Mouse (Mus musculus) cerebellum, adult 11-12 months (tissue): Measurements from ENCODE around the gene Kcnh5.

Source experiments
- DNase-seq: peaks from one replicate; pipeline ENCODE4 v3.0.0; 2022

Kcnh5 gene

GRCm38 (mm10) chr12:74951124-74952115, 225.7 kb downstream of the Kcnh5 start:
- DNase-seq: no peak

- DNase-seq: no peak
Measured at GRCm38 (mm10) chr12:74901331-74901730, 275.8 kb downstream of the Kcnh5 start.

DNA sequence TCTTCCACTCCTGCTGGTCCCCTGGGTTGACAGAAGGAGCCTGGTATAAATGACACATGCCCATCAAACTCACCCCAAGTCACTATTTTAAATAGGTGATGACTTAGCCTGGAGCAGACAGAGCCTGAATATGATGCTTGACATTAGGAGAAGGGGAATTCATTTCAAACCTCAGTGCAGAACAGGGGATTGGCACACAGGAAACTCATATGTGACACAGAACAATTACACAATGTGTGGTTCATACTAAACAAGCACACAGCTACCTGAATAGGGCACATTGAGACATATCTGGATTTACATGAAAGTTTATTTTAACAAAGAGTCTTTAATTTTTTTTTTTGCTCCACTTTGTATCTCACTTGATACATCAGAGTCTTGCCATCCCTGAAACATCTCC, 276.4 kb downstream of the Kcnh5 start:
- no peak for DNase-seq

GRCm38 (mm10) chr12:74899055-74899454, 278.1 kb downstream of the Kcnh5 start:
- DNase-seq: no peak

DNA sequence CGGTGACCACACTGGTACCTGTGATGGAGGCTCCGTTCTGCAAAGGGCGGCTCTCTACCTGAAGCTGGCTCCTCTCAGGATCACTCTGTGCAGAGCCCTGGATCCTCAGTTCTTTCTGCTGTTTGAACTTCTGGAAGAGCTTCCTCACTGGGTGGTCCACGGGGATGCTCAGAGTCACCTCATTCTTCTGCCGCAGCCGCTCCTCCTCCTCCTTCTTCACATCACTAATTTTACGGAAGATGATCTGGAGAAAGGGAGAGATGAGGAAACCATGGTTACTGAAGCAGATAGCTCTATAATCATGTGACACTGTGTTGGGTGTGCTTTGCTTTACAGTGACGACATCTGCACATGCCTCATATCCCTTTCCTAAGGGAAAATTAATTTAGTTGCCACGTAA, 278.9 kb downstream of the Kcnh5 start:
- no peak for DNase-seq

DNA sequence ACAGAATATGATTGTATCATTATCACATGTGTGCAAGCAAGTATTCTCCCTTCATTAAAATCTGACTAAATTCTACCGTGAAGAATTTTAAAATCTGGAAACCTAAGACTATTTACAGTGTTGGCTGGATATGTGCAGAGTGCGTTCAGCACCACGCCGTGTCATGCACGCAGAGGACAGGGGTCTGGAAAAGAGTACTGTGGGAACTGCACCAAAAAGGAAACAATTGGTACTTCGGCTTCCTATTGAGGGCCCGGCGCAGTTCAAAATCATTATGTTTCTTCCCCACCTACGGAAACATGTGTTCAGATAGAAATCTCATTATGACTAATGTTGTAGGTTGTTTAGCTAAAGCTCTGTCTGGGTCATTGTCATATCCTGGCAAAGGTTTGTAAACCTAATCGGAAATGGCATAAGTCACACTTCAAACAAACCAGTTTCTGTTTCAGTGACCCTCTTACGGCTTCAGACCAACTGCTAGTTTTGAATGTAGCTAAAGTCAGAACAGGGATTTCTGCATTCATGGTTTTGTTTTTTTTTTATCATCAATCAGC, 282.2 kb downstream of the Kcnh5 start:
- no peak for DNase-seq

DNA sequence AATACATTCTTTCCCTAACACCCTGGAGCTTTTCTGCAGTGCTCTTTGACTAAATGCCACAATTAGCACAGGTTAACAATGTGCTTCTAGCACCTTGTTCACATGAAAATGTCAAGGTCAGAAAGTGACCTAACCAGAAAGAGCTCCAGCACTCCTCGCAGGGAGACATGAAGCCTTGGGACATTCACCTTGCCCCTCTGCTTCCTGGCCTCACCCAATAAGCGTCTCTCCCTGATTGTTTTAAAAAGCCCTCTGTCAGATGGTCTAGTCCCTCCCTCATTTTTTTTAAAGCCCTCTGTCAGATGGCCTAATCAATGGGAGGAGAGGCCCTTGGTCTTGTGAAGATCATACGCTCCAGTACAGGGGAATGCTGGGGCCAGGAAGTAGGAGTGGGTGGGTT, 287.7 kb downstream of the Kcnh5 start:
- DNase-seq: no peak

DNA sequence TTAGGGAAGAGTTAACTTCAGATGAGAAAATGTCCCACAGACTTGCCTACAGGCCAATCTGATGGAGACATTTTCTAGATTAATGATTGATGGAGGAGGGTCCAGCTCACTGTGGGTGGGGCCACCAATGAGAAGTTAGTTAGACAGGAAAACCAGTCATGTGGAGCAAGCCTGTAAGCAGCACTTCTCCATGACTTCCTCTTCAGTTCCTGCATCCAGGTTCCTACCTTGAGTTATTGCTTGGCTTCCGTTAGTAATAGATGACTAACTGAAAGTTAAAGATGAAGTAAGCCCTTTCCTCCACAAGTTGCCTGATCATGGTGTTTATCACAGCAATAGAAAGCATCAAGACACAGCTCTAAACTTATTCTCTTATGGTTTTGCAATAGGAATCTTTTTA, 290.1 kb downstream of the Kcnh5 start:
- no peak for DNase-seq

GRCm38 (mm10) chr12:74881344-74881743, 295.8 kb downstream of the Kcnh5 start:
- no peak for DNase-seq

DNA sequence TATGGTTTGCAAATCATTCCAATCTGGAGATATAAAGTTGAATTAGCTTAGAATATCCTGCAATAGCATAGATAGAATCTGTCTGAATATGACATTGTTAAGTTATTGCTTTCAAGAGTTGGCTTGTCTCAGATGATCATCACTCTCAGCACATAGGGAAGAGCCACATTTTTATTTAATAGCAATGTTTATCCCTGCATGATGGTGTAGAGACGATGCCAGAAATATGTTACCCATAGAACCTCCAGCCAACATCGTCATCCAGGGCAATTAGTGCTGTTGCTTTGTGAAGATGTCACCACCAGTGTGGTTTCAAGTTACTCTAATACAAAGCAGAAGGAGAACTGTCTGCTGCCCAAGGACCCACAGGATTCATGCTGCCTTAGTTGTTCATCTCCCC, 321.5 kb downstream of the Kcnh5 start:
- DNase-seq: no peak

DNA sequence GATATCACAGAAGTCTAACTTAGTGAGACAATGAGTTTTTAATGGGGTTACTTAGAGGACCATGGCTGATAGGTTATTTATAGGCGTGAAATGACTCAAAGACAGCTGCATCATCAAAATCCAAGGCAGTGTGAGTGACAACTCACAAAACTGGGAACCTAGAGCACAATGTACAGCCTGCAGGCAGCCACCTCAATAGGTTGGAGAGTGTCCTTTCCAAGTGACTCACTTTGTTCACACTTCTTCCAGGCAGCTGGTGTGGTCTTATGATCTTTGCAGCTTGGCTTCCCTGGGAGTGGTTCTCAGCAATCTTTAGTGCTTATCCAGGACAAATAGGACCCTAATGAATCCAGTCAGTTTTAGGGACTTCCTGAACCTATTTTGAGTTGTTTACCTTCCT, 322.9 kb downstream of the Kcnh5 start:
- DNase-seq: no peak

DNA sequence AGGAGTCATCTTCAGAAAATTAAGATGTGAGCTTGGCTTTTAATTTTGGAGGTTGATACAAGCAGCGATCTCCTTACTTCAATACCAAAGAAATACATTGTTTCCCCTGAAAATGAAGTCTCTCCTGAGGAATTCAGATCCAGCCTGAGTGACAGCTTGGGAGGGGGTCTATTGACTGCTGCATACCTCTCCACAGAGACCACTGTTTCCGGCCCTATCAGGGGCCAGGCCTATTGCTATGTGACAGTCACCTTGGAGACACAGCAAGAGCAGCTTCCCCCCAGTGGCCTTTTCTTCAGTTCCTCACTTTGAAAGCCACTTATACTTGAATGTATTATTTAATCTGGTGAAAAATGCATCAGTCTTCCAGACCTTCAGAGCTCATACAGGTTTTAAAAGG, 326.8 kb downstream of the Kcnh5 start:
- no peak for DNase-seq

DNA sequence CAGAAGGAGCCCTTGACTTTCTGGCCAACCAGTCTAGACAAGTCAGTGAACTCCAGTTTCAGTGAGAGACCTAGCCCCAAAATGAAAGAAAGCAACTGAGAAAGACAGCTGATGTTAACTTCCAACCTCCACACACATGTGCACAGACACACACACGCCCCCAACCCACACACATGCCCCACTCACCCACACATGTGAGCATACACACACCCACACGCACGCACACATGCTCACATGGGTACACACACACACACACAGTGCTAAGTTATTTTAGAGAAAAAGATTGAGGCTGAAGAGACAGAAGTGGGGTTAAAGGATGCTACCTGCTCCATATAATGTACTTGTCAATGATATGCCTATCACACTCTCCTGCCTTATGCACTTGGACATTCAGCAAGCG, 327.2 kb downstream of the Kcnh5 start:
- no peak for DNase-seq

GRCm38 (mm10) chr12:74848611-74849347, 328.4 kb downstream of the Kcnh5 start:
- no peak for DNase-seq
